Mouse (Mus musculus): ENCODE data around the gene Uqcrh.
A peak's percentile ranks its signal among the peaks of the same experiment; 100 is the strongest.

Uqcrh gene

DNA sequence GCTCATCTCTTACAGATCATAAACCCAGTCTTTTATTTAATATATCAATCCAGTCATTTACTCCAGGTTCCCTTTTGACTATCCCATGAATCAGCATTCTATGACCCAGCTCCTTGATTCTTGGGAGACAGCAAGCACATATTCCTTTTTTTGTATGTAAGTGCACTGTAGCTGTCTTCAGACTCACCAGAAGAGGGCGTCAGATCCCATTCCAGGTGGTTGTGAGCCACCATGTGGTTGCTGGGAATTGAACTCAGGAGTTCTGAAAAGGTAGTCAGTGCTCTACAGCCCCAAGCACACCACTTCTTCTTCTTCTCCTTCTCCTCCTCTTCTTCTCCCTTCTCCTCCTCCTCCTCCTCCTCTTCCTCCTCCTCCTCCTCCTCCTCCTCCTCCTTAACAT lies 17.3 kb downstream of the Uqcrh start:
- no peak for DNase-seq (ENCODE audit: low spot score in 2 of 2)

- peak; percentile 89 to 90 for DNase-seq (ENCODE audit: low spot score in 2 of 2)
These were observed 21.4 kb downstream of the Uqcrh start, which contains the start of gene Nsun4 for GRCm38 (mm10) chr4:116053399-116053961. Nsun4 (minus strand) TSS chr4:116053876.

DNA sequence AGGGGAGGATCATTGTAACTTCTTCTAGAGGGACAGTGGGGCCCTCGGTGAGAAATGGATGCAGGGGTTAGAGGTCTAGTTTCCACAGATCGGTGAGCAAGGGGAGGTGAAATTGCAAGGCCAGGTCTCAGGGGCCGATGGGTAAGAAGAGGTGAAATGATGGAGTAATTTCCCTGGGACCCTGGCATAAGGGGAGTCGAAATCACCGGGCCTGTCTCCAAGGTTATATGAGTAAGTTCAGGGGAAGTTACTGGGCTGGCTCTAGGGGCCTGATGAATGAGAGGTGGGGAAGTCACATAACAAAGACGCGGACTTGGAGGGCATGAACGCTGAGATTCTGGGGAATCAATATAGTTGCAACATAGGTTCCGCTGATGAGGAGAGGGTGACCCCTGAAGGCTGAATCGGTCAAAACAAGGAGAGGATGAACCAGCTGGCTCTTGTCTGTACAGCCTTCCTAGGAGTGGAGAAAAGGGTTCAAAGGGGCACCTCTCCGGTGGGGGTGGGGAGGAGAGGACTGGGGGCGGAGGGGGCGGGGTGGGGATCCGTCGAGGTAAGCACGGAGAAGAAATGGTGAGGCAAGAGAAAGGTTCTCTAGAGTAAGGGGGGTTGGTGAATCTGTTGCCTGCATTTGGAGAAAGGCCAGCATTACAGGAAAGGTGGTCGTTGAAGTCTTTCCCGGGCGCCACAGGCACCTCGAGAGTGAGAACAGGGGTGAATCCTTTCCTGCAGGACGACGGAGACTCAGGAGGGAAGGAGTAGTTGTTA lies 22.2 kb downstream of the Uqcrh start:
- peak; percentile 46 to 58 for DNase-seq (ENCODE audit: low spot score in 2 of 2)

DNA sequence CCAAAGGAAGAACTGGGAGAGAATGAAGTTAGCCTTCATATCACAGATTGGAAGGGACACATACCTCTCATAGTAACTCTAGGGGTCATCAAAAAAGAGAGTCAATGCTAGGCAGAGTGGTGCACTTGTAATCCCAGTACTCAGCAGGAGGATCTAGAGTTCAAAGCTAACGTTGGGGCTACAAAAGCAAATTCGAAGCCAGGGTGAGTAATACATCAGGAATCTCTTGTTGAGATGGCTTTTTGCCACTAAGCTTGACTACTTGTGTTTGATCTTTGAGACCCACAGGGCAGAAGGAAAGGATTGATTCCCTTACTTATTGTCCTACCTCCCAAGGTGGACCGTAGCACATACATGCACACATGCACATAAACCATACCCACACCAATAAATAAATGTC lies 25.7 kb downstream of the Uqcrh start:
- no peak for DNase-seq (ENCODE audit: low spot score in 2 of 2)

DNA sequence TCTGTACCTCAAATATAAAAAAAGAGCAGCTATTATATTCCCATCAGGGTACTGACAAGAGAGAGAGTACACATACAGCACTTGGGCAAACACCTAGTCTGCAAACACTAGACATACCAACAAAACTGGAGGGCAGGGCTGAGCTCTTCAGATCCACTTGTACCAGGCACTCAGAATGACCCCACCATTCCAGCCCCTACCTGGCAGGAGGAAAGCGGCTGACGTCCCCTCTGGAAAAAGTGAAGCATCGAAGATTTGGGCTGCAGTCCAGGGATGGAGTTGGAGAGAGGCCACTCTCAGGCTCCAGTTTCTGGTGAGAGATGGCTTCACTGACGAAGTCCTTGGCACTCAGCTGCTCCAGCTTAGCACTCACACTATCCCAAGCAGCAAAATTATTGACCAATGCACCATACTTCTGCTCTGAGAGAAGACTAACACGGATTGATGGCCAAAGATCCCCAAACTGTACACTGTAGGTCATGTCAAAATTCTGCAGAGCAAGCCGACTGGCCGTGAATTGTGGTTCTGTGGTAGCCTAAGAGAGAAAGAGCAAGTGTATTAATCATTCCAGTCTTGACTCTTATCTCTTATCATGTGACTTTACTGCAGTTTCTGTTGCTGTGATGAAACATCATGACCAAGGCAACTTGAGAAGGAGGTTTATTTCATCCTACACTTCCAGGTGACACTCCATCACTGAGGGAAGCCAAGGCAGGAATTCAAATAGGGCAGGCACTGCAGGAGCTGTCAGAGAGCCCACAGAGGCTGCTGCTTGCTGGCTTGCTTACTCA lies 26.5 kb downstream of the Uqcrh start:
- no peak for DNase-seq (ENCODE audit: low spot score in 2 of 2)

DNA sequence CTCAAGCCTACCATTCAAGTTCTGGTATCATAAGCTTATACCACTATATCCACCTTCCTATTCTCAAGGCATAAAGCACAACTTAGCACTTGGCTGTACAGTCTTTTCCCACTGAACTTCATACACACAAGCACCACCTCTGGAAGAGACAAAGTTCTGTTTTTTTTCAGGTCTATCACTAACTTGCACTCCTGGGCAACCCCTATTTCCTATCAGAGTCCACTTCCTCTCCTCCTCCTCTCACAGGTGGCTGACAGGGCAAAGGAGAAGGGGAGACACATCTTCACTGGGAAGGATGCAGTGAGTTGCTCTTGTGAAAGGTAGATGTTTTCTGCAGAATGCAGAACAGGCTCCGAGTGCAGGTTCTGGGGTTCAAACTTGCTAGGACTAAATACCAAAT lies 27.2 kb downstream of the Uqcrh start:
- no peak for DNase-seq (ENCODE audit: low spot score in 2 of 2)

- no peak for DNase-seq (ENCODE audit: low spot score in 2 of 2)
These were observed 28.3 kb downstream of the Uqcrh start for GRCm38 (mm10) chr4:116046604-116047003.

DNA sequence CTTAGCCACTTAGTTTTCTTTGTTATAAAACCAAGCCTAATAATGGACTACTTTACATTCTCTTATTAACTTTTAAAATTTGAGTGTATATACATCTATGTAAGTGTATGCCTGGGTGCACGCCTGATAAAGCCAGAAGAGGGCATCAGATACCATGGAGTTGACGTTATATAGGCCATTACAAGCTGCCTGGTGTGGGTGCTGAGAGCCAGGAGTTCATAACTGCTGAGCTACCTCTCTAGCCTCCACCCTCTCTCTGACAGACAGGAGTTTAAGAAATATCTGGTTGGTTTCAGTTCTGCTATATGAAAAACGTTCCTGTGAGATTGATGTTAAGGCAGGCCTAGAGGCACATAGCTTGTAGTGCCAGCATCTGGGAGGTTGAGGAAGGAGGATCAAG lies 32.7 kb downstream of the Uqcrh start:
- DNase-seq (ENCODE audit: low spot score in 2 of 2) = no peak

GRCm38 (mm10) chr4:116040466-116040865 lies 34.4 kb downstream of the Uqcrh start:
- no peak for DNase-seq (ENCODE audit: low spot score in 2 of 2)

DNA sequence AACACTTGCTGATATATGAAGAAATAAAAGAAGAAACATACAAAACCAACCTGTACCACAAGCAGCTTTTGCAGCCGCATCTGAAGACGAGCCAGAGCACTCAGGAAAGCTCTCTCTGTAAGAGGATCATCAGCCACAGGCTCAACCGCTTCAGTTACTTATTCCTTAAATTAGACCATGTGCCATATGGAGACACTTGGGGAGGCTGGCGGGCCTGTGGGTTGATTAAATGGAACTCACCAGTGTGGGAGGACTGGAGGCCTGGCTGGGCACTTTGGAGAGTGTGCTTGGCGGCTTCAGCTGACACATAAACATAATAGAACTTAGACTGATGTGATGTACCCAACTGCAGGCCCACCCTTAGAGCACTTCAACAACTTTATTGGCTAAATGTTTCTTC lies 41.5 kb downstream of the Uqcrh start:
- DNase-seq (ENCODE audit: low spot score in 2 of 2) = no peak

GRCm38 (mm10) chr4:116032906-116033305 lies 42.0 kb downstream of the Uqcrh start:
- no peak for DNase-seq (ENCODE audit: low spot score in 2 of 2)

DNA sequence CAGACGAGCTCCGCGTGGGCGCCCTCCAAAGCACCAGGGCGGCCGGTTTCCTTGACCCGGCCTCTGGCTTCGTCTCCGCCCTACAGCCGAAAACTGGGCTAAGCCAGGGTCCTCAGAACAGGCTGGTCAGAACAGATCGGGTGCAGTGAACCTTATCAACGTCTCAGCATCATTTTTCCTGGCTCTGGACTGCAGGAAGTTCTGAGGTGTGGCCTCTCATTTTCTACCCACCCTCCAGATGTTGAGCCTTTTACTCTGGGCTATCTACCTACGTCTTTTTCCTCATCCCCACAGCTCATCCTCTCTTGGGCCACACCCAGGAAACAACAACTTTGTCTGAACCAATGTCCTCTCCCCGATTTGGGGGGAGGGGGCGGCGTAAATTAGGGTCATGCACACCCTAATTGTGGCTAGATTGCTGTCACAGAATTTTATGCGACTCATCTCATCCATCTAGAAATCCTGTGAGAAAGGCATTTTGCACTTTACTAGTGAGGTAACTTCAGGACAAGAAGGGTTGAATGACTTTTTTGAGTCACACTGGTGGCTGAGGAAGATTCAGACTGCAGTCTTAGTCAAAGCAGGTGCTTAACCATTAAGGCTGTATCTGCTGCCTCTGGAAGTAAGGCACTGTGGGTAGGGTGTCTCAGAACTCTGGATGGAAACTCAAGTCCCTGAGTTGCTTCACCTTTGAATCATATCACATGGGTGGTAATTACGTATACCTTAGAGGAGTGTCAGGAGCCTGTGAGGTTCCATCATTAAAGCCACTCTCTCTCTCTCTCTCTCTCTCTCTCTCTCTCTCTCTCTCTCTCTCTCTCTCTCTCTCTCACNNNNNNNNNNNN lies 56.7 kb downstream of the Uqcrh start, which contains the start of gene Faah:
Gene Faah, minus strand, starts transcription at position 25 of the 845 bp plus-strand sequence.
- DNase-seq (ENCODE audit: low spot score in 2 of 2) = no peak

- peak; percentile 60 for DNase-seq (ENCODE audit: low spot score in 2 of 2)
These were observed 57.5 kb downstream of the Uqcrh start for GRCm38 (mm10) chr4:116017300-116017901.
